Mouse (Mus musculus) megakaryocyte-erythroid progenitor cell, adult 5-6 weeks (primary cell): Measurements from ENCODE around the gene Itpr1. TPM values are rescaled to one million over a fixed set of nuclear protein-coding genes. Genes with fewer than 3 reads are reported as not detected.

ENCODE experiments used
- ATAC-seq: replicated peaks from 2 replicates; pipeline ENCODE4 v1.8.0; 2016; ENCODE audit warnings: mild to moderate bottlenecking, inconsistent platforms; ENCODE audit not compliant: severe bottlenecking, poor library complexity, low FRiP score, low TSS enrichment
- total RNA-seq, 2 experiments: library from RNA; stranded (forward) in 1 of 2; stranded (reverse) in 1 of 2; fragments of 200-1000, 215-1000 nt in 1 of 2; fragments of >200 nt in 1 of 2; fragmentation: Nextera tagmentation in 1 of 2; gene quantifications; 2 replicates each; pipeline ENCODE4 v1.2.3; 2014 to 2017

Gene Itpr1
- total RNA-seq, 2 experiments from 2014 or later = 24.8 to 57.6 TPM

- ATAC-seq = no peak
These were observed 236.0 kb downstream of the Itpr1 start for GRCm38 (mm10) chr6:108448864-108449263.

GRCm38 (mm10) chr6:108451536-108451935 is 238.6 kb downstream of the Itpr1 start:
- no peak for ATAC-seq

- no peak for ATAC-seq
These were observed 240.7 kb downstream of the Itpr1 start for GRCm38 (mm10) chr6:108453618-108454017.

GRCm38 (mm10) chr6:108454061-108454891 is 241.4 kb downstream of the Itpr1 start:
- no peak for ATAC-seq

- ATAC-seq = no peak
These were observed 242.3 kb downstream of the Itpr1 start for GRCm38 (mm10) chr6:108454979-108455836.

- no peak for ATAC-seq
These were observed 243.6 kb downstream of the Itpr1 start for GRCm38 (mm10) chr6:108456231-108457062.

GRCm38 (mm10) chr6:108457063-108457405 is 244.1 kb downstream of the Itpr1 start:
- ATAC-seq = no peak

- ATAC-seq = no peak
These were observed 244.8 kb downstream of the Itpr1 start for GRCm38 (mm10) chr6:108457516-108458181.

GRCm38 (mm10) chr6:108458182-108458571 is 245.3 kb downstream of the Itpr1 start:
- no peak for ATAC-seq

GRCm38 (mm10) chr6:108458826-108459225 is 245.9 kb downstream of the Itpr1 start:
- no peak for ATAC-seq

- no peak for ATAC-seq
These were observed 251.5 kb downstream of the Itpr1 start for GRCm38 (mm10) chr6:108464308-108464979.

- no peak for ATAC-seq
These were observed 252.3 kb downstream of the Itpr1 start for GRCm38 (mm10) chr6:108465159-108465558.

GRCm38 (mm10) chr6:108466061-108466531 is 253.2 kb downstream of the Itpr1 start:
- no peak for ATAC-seq

GRCm38 (mm10) chr6:108467597-108467996 is 254.7 kb downstream of the Itpr1 start:
- ATAC-seq = no peak

- no peak for ATAC-seq
These were observed 255.4 kb downstream of the Itpr1 start for GRCm38 (mm10) chr6:108468226-108468825.

GRCm38 (mm10) chr6:108471878-108472277 is 259.0 kb downstream of the Itpr1 start:
- no peak for ATAC-seq

GRCm38 (mm10) chr6:108472748-108473147 is 259.9 kb downstream of the Itpr1 start:
- ATAC-seq = peak; percentile 57

- ATAC-seq = 0 out of 2 replicates have a peak, but pooled peaks have one; percentile 15
These were observed 263.9 kb downstream of the Itpr1 start for GRCm38 (mm10) chr6:108476797-108477235.
